Mouse (Mus musculus): ENCODE measurements at regions not wholly inside any gene's neighbourhood (a gene's known extent, or its start where the extent isn't known, plus 50 kb on each side); places are given as distances from the start of the nearest gene placed in this dataset.
A peak's percentile ranks its signal among the peaks of the same experiment; 100 is the strongest.
"Not testable (repeated sequence)": the region's sequence is repeated elsewhere in the genome, so short reads cannot be mapped to it uniquely, and the experiment has no call there.

DNA sequence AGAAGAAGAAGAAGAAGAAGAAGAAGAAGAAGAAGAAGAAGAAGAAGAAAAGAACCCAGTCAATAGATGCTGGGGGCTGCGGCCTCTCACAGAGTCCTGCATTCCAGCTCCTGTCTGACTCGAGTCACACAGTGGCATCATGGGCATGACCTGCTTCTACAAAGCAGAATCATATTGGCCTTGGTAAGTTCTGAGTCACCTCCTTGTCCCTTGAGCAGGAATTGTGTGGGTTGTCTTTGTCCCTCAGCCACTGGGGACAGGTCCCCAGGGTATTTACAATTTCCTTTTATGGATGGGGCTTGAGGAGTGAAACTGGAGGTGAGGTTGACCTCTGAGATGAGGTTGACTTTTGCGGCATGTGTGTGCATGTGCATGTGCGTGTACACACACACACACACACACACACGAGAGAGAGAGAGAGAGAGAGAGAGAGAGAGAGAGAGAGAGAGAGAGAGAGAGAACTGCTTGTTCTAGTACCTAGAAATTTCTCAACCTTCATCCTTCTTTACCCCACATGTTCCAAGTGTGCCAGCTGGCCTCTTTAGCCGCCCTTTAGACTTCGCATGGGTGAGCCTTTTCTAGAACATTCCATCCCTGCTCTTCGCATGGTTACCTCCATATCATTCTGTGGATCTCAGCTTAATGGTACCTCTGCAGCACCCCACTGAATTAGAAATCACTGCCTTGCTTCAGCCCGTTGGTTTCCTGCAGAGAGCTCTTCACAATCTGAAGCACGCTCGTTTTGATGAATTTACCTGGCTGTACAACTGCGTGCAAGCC lies 283.2 kb downstream of the 4933412E24Rik start:
- no peak for DNase-seq (ENCODE audit: low read depth)

DNA sequence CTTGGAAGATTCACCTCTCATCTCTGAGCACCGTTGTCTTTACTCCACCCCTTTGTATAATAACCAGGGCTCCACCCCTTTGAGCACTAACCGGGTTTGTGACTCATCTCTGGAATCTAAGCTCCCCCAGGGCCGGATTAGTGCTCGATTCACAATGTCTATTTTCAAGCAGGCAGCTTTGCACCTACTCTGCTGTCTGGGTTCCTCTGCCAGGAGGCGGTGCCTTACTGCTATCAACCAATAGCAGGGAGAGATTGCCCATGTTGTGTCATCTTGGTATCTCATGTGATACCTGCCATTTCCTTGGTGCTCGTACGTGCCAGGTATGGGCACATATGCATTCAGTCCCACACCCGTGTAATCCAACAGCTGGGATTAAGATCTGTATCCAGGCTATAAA lies 285.3 kb downstream of the 4933412E24Rik start:
- peak; percentile 31 for DNase-seq (ENCODE audit: low read depth)

GRCm38 (mm10) chr15:59728817-59729560 lies 287.4 kb downstream of the 4933412E24Rik start:
- DNase-seq (ENCODE audit: low read depth) = peak; percentile 33

DNA sequence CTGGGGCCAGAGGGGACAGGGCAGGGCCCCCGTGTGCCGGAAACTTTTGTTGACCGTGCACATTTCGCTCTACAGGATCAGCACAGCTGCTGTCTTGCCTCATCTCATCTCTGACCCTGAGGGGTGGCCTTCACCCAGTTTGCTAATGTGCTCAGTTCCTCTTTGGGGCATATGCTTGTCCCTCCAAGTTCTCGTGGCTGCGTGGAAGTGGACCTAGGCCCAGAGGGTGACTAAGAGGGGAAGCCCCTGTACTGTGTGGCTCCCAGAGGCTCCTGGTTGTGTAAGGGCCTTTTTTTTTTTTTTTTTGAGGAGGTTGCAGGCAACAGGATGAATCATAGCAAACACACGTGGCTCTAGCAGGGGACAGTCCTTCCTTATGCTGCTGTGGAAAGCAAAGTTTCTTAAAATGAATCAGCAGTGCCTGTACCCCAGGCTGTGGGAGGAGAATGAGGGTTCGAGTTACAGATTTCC lies 288.2 kb downstream of the 4933412E24Rik start:
- DNase-seq (ENCODE audit: low read depth) = peak; percentile 92

DNA sequence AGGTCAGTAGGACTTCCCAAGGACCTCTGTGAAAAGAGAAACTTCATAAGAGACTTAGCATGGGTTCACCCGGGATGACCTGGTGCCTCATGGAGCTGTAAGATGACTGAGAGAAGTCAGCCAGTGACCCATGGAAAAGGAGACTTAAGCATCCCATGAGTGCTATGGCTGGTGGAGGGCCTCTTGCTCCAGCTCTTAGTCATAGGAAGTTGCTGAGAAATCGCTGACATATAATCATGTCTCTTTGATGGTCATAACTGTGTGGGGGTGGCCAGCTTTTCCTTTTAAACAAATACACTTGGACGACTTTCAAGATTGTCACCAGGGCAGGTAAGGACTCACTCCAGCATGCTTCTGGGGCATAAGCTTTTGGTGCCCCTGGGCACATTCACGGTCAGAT lies 290.5 kb downstream of the 4933412E24Rik start:
- peak; percentile 53 for DNase-seq (ENCODE audit: low read depth)

DNA sequence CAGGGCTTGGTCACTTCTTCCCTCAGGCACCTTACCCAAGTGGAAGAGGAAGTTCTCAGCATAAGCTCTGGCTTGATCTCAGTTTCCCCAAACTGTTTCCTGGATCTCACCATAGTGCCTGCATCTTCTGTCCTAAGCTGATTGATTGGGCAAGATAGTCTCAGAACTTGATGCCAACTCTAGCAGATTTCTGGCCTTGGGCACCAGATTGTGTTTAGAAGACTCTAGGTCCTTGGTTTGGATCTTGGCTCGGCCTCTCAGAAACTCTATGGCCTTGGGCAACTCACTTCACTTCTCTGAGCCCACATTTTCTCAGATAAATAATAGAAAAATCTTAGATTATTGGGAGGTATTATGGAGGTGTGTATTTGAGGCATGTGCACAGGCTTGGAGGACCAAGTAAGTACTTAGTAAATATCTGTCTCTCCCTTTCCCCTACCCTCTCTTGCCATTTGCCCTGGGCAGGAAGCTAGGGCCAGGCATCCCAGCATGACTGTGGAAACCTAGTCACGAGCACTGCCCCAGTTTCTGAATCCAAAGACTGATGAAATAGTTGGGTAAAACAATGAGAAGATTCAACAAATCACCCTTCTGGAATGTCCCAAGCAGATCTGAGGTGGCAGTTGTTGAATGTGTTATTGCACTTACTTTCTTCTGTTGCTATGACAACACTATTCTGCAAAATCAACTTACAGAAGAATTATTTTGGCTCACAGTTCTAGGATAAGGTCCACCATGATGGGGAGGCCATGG lies 293.6 kb downstream of the 4933412E24Rik start:
- DNase-seq (ENCODE audit: low read depth) = no peak

DNA sequence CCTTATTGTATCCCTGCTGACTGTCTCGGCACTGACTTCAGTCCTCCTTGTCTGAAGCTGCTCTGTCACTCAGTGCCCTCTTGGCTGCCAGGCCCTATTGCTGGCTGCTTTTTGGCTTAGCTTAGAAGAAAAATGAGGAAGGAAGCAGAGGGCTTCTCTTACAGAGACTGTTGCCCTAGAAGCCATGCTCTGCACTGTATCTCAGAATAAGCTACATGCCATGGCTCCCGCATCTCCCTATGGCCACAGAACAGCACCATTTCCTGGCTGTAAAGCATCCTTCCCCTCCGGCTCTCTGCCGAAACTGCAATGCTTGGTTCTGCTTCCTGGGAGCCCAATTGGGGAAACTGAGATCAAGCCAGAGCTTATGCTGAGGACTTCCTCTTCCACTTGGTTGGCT lies 295.0 kb downstream of the 4933412E24Rik start:
- DNase-seq (ENCODE audit: low read depth) = peak; percentile 59

- DNase-seq (ENCODE audit: low read depth) = peak; percentile 20
Observed at GRCm38 (mm10) chr15:59721018-59721417, 295.4 kb downstream of the 4933412E24Rik start.

- DNase-seq (ENCODE audit: low read depth) = no peak
Observed at GRCm38 (mm10) chr15:59720149-59720548, 296.3 kb downstream of the 4933412E24Rik start.

DNA sequence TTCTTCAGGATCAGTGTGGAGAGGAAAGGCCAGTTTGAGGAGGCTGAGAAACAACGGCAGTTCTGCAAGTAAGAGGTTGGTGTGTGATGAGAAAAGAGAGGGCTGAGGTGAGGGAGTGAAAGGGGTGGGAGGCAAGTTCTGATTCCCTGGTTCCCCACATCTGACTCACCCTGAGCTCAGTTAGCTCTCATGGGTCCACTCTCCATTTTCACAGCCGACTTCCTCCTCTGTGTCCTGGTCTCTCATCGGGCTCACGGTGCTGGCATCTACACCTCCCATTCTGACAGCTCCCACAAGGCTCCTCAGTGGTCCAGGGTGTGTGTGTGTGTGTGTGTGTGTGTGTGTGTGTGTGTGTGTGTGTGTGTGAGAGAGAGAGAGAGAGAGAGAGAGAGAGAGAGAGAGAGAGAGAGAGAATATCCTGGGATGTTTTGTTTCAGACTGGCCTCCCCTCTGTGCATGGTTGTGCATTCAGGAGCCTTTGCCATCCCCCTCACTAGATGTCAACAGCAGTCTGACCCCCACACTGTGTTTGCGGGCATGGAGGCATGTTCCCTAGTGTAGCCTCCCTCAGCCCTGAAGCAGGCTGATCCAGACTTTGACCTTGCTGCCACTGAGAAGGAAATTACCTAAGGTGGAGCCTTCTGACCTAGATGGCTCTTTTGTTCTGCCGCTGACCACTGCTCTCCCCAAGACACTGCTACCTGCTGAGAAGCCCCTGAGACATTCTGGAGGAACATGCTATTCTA lies 296.9 kb downstream of the 4933412E24Rik start:
- DNase-seq (ENCODE audit: low read depth) = not testable (repeated sequence)

GRCm38 (mm10) chr15:59716872-59717271 lies 299.5 kb downstream of the 4933412E24Rik start:
- DNase-seq (ENCODE audit: low read depth) = no peak

DNA sequence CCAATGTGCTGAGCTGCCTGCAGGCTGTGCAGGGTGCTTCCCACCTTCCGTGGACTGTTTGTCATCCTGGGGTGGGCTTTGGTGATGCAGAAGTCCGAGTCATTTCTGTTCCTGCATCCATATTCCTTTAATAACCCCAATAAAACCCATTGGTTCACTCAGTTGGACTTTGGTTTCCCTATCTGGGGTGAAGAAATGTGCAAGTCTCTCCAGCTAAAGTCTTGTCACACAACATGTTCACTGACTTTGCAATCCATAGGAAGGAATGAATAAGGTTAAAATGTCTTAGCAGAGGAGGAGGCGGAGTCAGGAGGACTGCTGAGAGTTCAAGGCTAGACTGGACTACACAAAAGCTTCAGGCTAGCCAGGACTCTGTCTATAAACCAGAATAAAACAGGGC lies 300.5 kb downstream of the 4933412E24Rik start:
- DNase-seq (ENCODE audit: low read depth) = no peak

GRCm38 (mm10) chr15:59713965-59714739 lies 302.3 kb downstream of the 4933412E24Rik start:
- DNase-seq (ENCODE audit: low read depth) = peak; percentile 34

DNA sequence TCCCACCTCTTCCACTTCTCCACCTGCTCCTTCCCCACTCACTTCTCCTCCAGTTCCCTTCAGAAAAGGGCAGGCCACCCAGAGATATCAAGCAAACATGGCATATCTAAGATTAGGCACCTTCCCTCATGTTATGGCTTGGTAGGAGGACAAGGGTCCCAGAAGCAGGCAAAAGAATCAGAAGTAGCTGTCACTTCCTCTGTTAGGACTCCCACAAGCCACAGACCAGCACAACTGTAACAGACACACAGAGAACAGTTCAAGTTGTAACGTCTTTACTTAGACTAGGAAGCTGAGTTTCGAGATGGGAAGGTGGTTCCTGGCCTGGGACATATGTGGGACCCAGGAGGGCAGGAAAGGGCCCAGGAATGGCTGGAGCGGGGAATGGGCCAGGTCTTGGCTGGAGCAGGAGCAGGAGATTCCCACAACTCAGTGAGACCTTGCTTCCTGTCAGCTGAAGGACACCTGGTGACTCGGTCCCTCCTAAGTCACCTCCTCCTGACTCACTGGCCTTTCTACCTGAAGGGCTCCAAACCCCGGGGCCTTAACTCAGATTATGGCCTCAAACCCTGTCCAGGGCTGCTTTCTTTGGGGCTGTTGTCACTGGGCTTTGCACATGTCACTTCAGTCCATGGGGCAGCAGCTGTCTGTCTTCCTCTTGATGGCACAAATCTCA lies 304.2 kb downstream of the 4933412E24Rik start:
- DNase-seq (ENCODE audit: low read depth) = peak; percentile 17

- no peak for DNase-seq (ENCODE audit: low read depth)
Observed at GRCm38 (mm10) chr15:59709925-59710324, 306.5 kb downstream of the 4933412E24Rik start.

DNA sequence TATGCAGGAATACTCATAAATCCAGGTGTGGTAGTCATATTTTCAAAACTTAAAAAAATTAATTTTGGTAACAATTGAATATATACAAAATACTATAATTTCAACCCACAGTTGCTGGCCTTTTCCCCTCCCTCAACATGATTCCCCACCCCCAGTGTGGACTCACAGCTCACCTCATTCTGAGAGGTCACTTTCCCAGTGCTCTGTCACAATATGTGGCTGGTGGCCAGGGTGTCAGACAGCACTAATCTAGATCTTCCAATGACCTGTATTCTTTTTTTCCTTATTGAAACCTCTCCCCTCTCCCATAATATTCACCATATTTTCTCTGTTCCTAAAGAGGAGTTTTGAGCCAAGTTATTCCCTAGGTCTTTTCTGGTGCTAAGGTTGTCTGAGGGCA lies 308.0 kb downstream of the 4933412E24Rik start:
- no peak for DNase-seq (ENCODE audit: low read depth)

- peak; percentile 60 for DNase-seq (ENCODE audit: low read depth)
Observed at GRCm38 (mm10) chr15:59707081-59707480, 309.3 kb downstream of the 4933412E24Rik start.

All from 416B (cell line).